Mouse (Mus musculus): ENCODE results near the gene Tcam1.

The Tcam1 gene

DNA sequence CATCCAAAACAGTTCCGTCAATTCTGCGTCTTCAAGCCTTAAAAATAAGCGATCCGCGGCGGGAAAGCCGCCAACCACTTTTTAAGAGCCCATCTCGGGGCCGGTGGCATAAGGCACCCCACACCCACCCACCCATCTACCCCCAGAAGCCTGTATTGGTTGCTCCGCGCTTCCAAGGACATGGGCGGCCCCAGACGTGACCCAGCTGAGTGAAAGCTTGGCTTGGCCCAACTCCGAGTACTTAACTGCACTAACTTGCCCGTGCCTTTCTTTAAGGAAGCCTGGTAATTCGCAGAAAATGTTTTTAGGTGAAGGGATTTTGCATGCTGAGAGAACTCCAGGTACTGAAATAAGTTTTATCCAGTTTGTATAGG, 3.2 kb upstream of the Tcam1 start:
- DNase-seq (ENCODE audit: low spot score in 2 of 2) = no peak

- DNase-seq (ENCODE audit: low spot score in 2 of 2) = no peak
These were observed 2.7 kb upstream of the Tcam1 start for GRCm38 (mm10) chr11:106273811-106274210.

- DNase-seq (ENCODE audit: low spot score in 2 of 2) = peak in 1 of 2 experiments; percentile 25
These were observed 2.1 kb upstream of the Tcam1 start for GRCm38 (mm10) chr11:106274374-106274773.

DNA sequence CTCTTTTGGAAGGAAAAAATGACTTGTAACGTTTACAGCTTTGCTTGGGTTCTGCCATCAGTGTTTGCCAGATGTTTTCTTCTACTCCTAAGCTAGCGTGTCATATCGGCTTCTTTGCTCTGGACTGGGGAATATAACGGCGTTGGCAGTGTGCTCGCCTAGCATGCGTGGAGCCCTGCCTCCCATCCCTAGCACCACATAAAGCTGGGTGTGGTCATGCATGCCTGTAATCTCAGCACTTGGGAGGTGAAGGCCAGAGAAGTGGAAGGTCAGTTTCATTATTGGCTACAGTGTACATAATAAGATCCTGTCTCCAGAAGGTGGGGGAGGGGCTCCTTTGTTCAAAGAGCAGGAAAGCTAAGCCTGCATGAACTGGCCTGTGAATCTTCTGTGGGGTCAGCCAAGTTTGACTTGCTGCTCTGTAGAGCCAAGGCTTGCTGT, 1.5 kb upstream of the Tcam1 start:
- no peak for DNase-seq (ENCODE audit: low spot score in 2 of 2)

DNA sequence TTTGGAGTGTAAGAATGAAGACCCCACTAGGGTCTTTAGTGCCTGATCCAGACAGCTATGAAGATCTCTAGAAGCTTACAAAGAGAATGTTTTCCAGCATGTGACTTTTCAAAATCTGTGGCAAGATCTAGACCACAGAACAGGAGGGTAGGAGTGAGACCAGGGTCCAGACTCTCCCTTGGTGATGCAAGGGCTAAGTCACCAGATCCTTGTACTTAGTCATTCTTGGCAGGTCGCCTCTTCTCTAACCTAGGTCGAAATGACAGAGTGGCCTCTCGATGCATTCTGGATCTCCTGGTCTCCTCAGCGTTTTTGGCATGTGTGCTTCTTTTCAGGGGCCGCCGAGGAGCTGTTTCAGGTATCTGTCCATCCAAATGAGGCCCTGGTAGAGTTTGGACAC, 6.0 kb downstream of the Tcam1 start:
- no peak for DNase-seq (ENCODE audit: low spot score in 2 of 2)

GRCm38 (mm10) chr11:106283371-106283770, 6.9 kb downstream of the Tcam1 start:
- no peak for DNase-seq (ENCODE audit: low spot score in 2 of 2)

DNA sequence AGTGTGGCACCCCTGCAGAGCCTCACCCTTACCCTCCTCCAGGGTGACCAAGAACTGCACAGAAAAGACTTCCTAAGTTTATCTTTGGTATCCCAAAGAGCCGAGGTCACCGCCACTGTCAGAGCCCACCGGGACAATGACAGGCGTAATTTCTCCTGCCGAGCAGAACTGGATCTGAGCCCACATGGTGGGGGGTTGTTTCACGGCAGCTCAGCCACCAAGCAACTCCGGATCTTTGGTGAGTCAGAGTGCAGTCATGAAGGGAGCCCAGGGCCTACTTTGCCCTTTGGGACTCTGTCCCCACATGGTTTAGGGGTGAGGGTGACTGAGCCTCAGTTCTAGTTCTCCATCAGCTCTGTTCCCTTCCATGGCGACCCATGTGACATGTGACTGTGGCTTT, 7.7 kb downstream of the Tcam1 start:
- DNase-seq (ENCODE audit: low spot score in 2 of 2) = no peak

DNA sequence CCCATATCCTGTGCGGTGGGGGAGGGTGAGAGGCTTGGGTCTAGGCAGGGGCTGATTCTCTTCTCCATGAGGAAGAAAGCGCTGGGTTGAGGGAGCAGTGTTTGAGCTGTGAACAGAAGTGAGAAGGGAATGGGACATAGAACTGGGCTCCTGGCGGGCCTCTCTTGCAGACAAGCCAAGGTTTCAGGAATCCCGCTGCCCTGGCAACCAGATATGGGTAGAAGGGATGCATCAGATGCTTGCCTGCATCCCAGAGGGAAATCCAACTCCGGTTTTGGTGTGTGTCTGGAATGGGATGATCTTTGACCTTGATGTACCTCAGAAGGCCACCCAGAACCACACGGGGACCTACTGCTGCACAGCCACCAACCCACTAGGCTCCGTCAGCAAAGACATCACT, 9.7 kb downstream of the Tcam1 start:
- peak in 1 of 2 experiments; percentile 19 for DNase-seq (ENCODE audit: low spot score in 2 of 2)

- DNase-seq (ENCODE audit: low spot score in 2 of 2) = peak in 1 of 2 experiments; percentile 53
These were observed 10.5 kb downstream of the Tcam1 start for GRCm38 (mm10) chr11:106286987-106287386.

- DNase-seq (ENCODE audit: low spot score in 2 of 2) = no peak
These were observed 12.9 kb downstream of the Tcam1 start for GRCm38 (mm10) chr11:106289369-106289768.

DNA sequence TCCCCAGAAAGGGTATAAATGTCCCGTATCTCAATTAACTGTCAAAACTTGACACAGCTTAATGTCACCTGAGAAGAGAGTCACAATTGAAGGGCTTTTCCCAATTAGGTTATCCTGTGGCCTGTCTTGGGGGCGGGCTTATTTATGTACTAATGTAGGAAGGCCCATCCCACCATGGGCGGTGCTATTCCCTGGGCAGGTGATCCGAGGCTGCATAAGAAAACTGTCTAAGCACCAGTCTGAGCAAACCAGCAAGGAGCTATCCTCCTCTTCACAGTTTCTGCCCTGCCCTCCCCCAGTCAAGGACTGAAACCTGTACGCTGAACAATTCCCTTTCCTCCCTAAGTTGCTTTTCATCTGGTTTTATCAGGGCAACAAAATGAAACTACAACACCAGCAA, 13.9 kb downstream of the Tcam1 start:
- no peak for DNase-seq (ENCODE audit: low spot score in 2 of 2)

GRCm38 (mm10) chr11:106291861-106292260, 15.4 kb downstream of the Tcam1 start:
- no peak for DNase-seq (ENCODE audit: low spot score in 2 of 2)

DNA sequence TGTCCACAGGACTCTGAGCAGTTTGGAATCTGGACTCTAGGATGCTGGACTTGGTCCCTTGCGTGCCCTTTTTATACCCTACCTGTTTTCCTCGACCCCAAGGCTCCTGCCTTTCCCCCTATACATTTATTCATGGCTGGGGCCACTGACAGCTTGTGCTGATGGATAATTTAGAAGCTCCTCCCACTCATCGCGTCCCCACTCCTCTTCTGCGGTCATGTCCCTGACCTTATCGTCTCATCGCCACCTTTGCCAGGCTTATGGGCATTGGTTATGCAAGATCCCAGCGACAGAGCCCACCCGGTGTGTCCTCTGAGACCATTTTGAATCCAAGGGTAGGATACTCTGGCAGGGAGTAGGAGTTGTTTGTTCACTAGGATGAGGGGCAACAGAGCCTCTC, 25.3 kb downstream of the Tcam1 start, which contains the start of gene Gh:
TSS of gene Gh (minus strand) at position 101 of the 400 bp plus-strand sequence.
- DNase-seq (ENCODE audit: low spot score in 2 of 2) = no peak

- DNase-seq (ENCODE audit: low spot score in 2 of 2) = no peak
These were observed 26.2 kb downstream of the Tcam1 start for GRCm38 (mm10) chr11:106302634-106303033.

GRCm38 (mm10) chr11:106305348-106306064, 29.0 kb downstream of the Tcam1 start:
- DNase-seq (ENCODE audit: low spot score in 2 of 2) = no peak

- DNase-seq (ENCODE audit: low spot score in 2 of 2) = no peak
These were observed 29.6 kb downstream of the Tcam1 start for GRCm38 (mm10) chr11:106306065-106306385.

DNA sequence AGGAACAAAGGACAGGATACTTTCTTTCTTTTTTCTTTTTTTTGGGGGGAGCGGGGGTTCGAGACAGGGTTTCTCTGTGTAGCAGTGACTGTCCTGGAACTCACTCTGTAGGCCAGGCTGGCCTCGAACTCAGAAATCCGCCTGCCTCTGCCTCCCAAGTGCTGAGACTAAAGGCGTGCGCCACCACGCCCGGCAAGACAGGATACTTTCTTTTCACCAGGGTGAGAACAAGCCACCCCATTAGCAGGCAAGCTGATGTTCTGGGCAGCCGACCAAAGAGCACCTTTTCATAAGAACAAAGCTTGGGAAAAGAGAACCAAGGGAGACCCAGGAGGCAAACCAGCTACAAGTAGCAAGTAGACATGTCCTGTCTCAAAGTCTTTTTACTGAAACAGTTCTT, 30.3 kb downstream of the Tcam1 start:
- DNase-seq (ENCODE audit: low spot score in 2 of 2) = no peak

GRCm38 (mm10) chr11:106307432-106307831, 31.0 kb downstream of the Tcam1 start:
- no peak for DNase-seq (ENCODE audit: low spot score in 2 of 2)

- DNase-seq (ENCODE audit: low spot score in 2 of 2) = no peak
These were observed 31.7 kb downstream of the Tcam1 start for GRCm38 (mm10) chr11:106308162-106308561.

- no peak for DNase-seq (ENCODE audit: low spot score in 2 of 2)
These were observed 33.7 kb downstream of the Tcam1 start for GRCm38 (mm10) chr11:106310123-106310522.

GRCm38 (mm10) chr11:106313533-106313932, 37.1 kb downstream of the Tcam1 start:
- DNase-seq (ENCODE audit: low spot score in 2 of 2) = no peak

- DNase-seq (ENCODE audit: low spot score in 2 of 2) = no peak
These were observed 37.9 kb downstream of the Tcam1 start, which contains the start of gene Cd79b for GRCm38 (mm10) chr11:106314333-106314812. TSS of gene Cd79b (minus strand) at chr11:106314762.

GRCm38 (mm10) chr11:106316416-106316815, 39.9 kb downstream of the Tcam1 start:
- no peak for DNase-seq (ENCODE audit: low spot score in 2 of 2)

DNA sequence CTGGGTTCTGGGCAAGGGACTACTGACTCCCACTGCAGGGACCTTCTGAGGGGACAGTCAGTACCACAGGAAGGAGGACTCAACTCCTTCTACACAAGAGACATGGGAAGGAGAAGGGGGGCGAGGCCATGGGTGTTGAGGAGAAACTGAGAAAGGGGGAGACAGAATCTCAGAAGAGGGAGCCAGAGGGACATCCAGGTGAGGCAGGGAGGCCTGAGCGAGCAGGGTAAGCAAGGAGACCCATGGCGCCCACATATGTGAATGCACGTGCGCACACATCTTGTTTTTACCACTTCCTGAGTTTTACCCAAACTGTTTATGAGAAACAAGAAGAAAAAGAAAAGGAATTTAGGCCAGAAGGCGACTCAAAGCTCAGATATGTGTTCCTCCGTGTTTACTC, 41.3 kb downstream of the Tcam1 start:
- DNase-seq (ENCODE audit: low spot score in 2 of 2) = no peak

Data from right cerebral cortex, postnatal 10 days (tissue).